1 mouse cellular context compared by ENCODE assay signal in genomic region chr5:30668637-30669495, GRCm38 (mm10).
TF ChIP-seq lines count a peak whose summit lies in the region.

No protein-coding gene starts in this region.

TF ChIP-seq in MEL, 35 proteins besides CTCF, POLR2A, EP300 and RAD21 (continued from another document):
- TF ChIP-seq ELF1 (IDR thresholded peaks at IDR 0.05; ENCODE audit: low read depth, low read length) (no peak), E2F4 (IDR thresholded peaks at IDR 0.05; ENCODE audit: borderline replicate concordance, low read depth, low read length) (no peak), HCFC1 (IDR thresholded peaks at IDR 0.05; ENCODE audit: low read depth, low read length) (no peak), POLR2AphosphoS2 (IDR thresholded peaks at IDR 0.05; ENCODE audit: low read length) (no peak), SMC3 (IDR thresholded peaks at IDR 0.05; ENCODE audit: low read depth, low read length) (0 out of 2 replicates have a peak, but pooled peaks have one; percentile 2), MYB (IDR thresholded peaks at IDR 0.05; ENCODE audit: low read depth, low read length) (no peak), NRF1 (IDR thresholded peaks at IDR 0.05; ENCODE audit: insufficient read depth, low read depth, low read length, poor library complexity, severe bottlenecking) (no peak), RCOR1 (IDR thresholded peaks at IDR 0.05; ENCODE audit: low read depth, low read length) (no peak), MAX (IDR thresholded peaks at IDR 0.05; ENCODE audit: low read length) (peak; percentile 54; the same call in 1 of the 2 replicates), ZKSCAN1 (IDR thresholded peaks at IDR 0.05; ENCODE audit: low read depth, low read length) (no peak), TAL1 (IDR thresholded peaks at IDR 0.05; ENCODE audit: low read length) (no peak), TBP (IDR thresholded peaks at IDR 0.05; ENCODE audit: low read depth, low read length) (0 out of 2 replicates have a peak, but pooled peaks have one; percentile 14), NELFE (IDR thresholded peaks at IDR 0.05; ENCODE audit: low read depth, low read length) (peak; percentile 20), MEF2A (IDR thresholded peaks at IDR 0.05; ENCODE audit: extremely low read depth, insufficient replicate concordance, low read depth, low read length, poor library complexity, severe bottlenecking) (no peak)
